Mouse (Mus musculus): ENCODE results near the gene Sdhaf3. TPM values are rescaled to one million over a fixed set of nuclear protein-coding genes. Genes with fewer than 3 reads are reported as not detected.

The Sdhaf3 gene
- total RNA-seq, 2 experiments from 2014 or later = not detected

GRCm38 (mm10) chr6:7041912-7042311 is 86.1 kb downstream of the Sdhaf3 start:
- no peak for ATAC-seq (replicated peaks; ENCODE audit: low FRiP score, poor library complexity, severe bottlenecking)

- ATAC-seq (replicated peaks; ENCODE audit: low FRiP score, poor library complexity, severe bottlenecking) = no peak
Measured at GRCm38 (mm10) chr6:7062819-7063218, 107.0 kb downstream of the Sdhaf3 start.

- ATAC-seq (replicated peaks; ENCODE audit: low FRiP score, poor library complexity, severe bottlenecking) = no peak
Measured at GRCm38 (mm10) chr6:7068782-7069181, 113.0 kb downstream of the Sdhaf3 start.

GRCm38 (mm10) chr6:7069463-7069862 is 113.7 kb downstream of the Sdhaf3 start:
- ATAC-seq (replicated peaks; ENCODE audit: low FRiP score, poor library complexity, severe bottlenecking) = no peak

GRCm38 (mm10) chr6:7082054-7082453 is 126.2 kb downstream of the Sdhaf3 start:
- ATAC-seq (replicated peaks; ENCODE audit: low FRiP score, poor library complexity, severe bottlenecking) = no peak

GRCm38 (mm10) chr6:7082467-7083259 is 126.9 kb downstream of the Sdhaf3 start:
- ATAC-seq (replicated peaks; ENCODE audit: low FRiP score, poor library complexity, severe bottlenecking) = no peak

- ATAC-seq (replicated peaks; ENCODE audit: low FRiP score, poor library complexity, severe bottlenecking) = no peak
Measured at GRCm38 (mm10) chr6:7083661-7084060, 127.9 kb downstream of the Sdhaf3 start.

GRCm38 (mm10) chr6:7084370-7084769 is 128.6 kb downstream of the Sdhaf3 start:
- ATAC-seq (replicated peaks; ENCODE audit: low FRiP score, poor library complexity, severe bottlenecking) = no peak

GRCm38 (mm10) chr6:7085506-7085905 is 129.7 kb downstream of the Sdhaf3 start:
- no peak for ATAC-seq (replicated peaks; ENCODE audit: low FRiP score, poor library complexity, severe bottlenecking)

GRCm38 (mm10) chr6:7092094-7092493 is 136.3 kb downstream of the Sdhaf3 start:
- ATAC-seq (replicated peaks; ENCODE audit: low FRiP score, poor library complexity, severe bottlenecking) = no peak

Other genes starting within 250 kb of the Sdhaf3 start
- not detected in 2 replicates for gene Dlx6, start 92.7 kb upstream of the Sdhaf3 start, total RNA-seq (2015; ENCODE audit: low replicate concordance)
- not detected in 2 replicates for gene Dlx6, start 92.7 kb upstream of the Sdhaf3 start, total RNA-seq (2017; ENCODE audit: low replicate concordance)
- gene Dlx5, start 73.9 kb upstream of the Sdhaf3 start, total RNA-seq (2015; ENCODE audit: low replicate concordance) = not detected in 2 replicates
- gene Dlx5, start 73.9 kb upstream of the Sdhaf3 start, total RNA-seq (2017; ENCODE audit: low replicate concordance) = not detected in 2 replicates

Measured in erythroblast, adult 5-6 weeks (primary cell).